Mouse (Mus musculus) Patski (cell line): ENCODE measurements around the gene Gm16181. TPM values are rescaled to one million over a fixed set of nuclear protein-coding genes. Genes with fewer than 3 reads are reported as not detected.

Experiments used
- ATAC-seq: fragments of 100-300 bp; one replicate; pipeline ENCODE4 v1.8.0; 2021
- CTCF ChIA-PET: fragments of 350-600 bp; sonication (Branson Sonifier 250); formaldehyde crosslinking; loops from one replicate; lab custom pipeline; 2022; ENCODE audit warnings: inconsistent platforms; lab: Charles Lee
- POLR2A ChIA-PET: fragments of 350-600 bp; sonication (Branson Sonifier 250); formaldehyde crosslinking; loops from one replicate; lab custom pipeline; 2022; ENCODE audit warnings: antibody characterized with exemption, inconsistent platforms; lab: Charles Lee
- DNase-seq: peaks from one replicate; pipeline ENCODE4 v3.0.0-alpha.2; 2011; ENCODE audit warnings: low read depth, low spot score
- H3K27me3 ChIP-seq: fragments of 371-371 bp; one replicate; pipeline ENCODE4 v1.5.1; 2021
- CTCF ChIP-seq: fragments of 100-300 bp; IDR thresholded peaks from one replicate; pipeline ENCODE4 v1.5.1; 2021
- in situ Hi-C: fragments of 300-500 bp; cut with MboI; formaldehyde crosslinking; loops from 3 replicates; pipeline ENCODE4 v1.11.1; 2018; ENCODE audit warnings: low pct_unique_long_range_greater_than_20kb, mixed read lengths
- polyA plus RNA-seq: library from polyadenylated mRNA; unstranded; gene quantifications from one replicate; pipeline ENCODE4 v1.2.3, GENCODE M21; 2021

Gm16181 gene
- polyA plus RNA-seq, 1 experiment from 2014 or later = 0.54 TPM

- no peak for TF ChIP-seq CTCF
- ChIA-PET CTCF (interaction anchor here (20.7 kb wide), 1 partner anchor 66 kb away, joined by 239 read pairs; the partner anchor contains the start of gene Aif1), POLR2A (no interaction called here)
- H3K27me3 ChIP-seq = no peaks in the 10 kb centered on the region
- in situ Hi-C loops = loop anchor here (10.0 kb wide), 1 partner anchor 222 kb away; the partner anchor contains the start of gene Vwa7
- ATAC-seq (no peak), DNase-seq (no peak)
These were observed 16.4 kb downstream of the Gm16181 start for GRCm38 (mm10) chr17:35236996-35237395.

- in situ Hi-C loops = loop anchor here (10.0 kb wide), 1 partner anchor 223 kb away; the partner anchor contains the start of gene Vwa7
- ATAC-seq = no peak
- no peaks in the 10 kb centered on the region for H3K27me3 ChIP-seq
- TF ChIP-seq CTCF = no peak
- ChIA-PET POLR2A (no interaction called here), CTCF (interaction anchor here (20.7 kb wide), 1 partner anchor 67 kb away, joined by 239 read pairs; the partner anchor contains the start of gene Aif1)
- no peak for DNase-seq
These were observed 16.9 kb downstream of the Gm16181 start for GRCm38 (mm10) chr17:35237504-35237903.

GRCm38 (mm10) chr17:35239700-35240099 is 19.1 kb downstream of the Gm16181 start:
- no peak for TF ChIP-seq CTCF
- CTCF ChIA-PET = interaction anchor here (0.6 to 20.7 kb wide), 3 partner anchors 61 to 77 kb away, joined by 3 to 239 read pairs (median 3); partner anchors contain the start of gene Aif1
- ATAC-seq = no peak
- in situ Hi-C loops = loop anchor here (10.0 kb wide), 2 partner anchors 225 to 395 kb away; partner anchors contain the start of gene Vwa7
- POLR2A ChIA-PET = interaction anchor here (0.5 to 4.0 kb wide), 2 partner anchors 12 to 35 kb away, joined by 3 to 21 read pairs; no protein-coding TSS in a partner anchor
- no peak for DNase-seq
- no peaks in the 10 kb centered on the region for H3K27me3 ChIP-seq

- TF ChIP-seq CTCF = no peak
These were observed 20.0 kb downstream of the Gm16181 start for GRCm38 (mm10) chr17:35240384-35241304.

GRCm38 (mm10) chr17:35241305-35242014 is 20.8 kb downstream of the Gm16181 start, which contains the start of gene Ddx39b:
Gene Ddx39b (plus strand): TSS chr17:35241746.
- ATAC-seq = peak; percentile 66
- TF ChIP-seq CTCF = no peak
- CTCF ChIA-PET = interaction anchor here (0.8 to 20.7 kb wide), 5 partner anchors 9 to 71 kb away, joined by 3 to 239 read pairs (median 4); partner anchors contain the start of gene Aif1
- H3K27me3 ChIP-seq = no peaks in the 10 kb centered on the region
- in situ Hi-C loops = loop anchor here (10.0 kb wide), 1 partner anchor 397 kb away; no protein-coding TSS in a partner anchor
- POLR2A ChIA-PET = interaction anchor here (0.7 to 4.0 kb wide), 10 partner anchors 9 to 240 kb away, joined by 3 to 21 read pairs (median 4); partner anchors contain the start of genes D17H6S53E and Prrc2a
- DNase-seq = peak; percentile 88

More at GRCm38 (mm10) chr17:35240384-35241304, 20.0 kb downstream of the Gm16181 start:
- DNase-seq (no peak), ATAC-seq (no peak)
- in situ Hi-C loops = loop anchor here (10.0 kb wide), 1 partner anchor 396 kb away; no protein-coding TSS in a partner anchor
- ChIA-PET CTCF (interaction anchor here (0.6 to 20.7 kb wide), 7 partner anchors 8 to 78 kb away, joined by 3 to 239 read pairs (median 3); partner anchors contain the start of gene Aif1), POLR2A (interaction anchor here (0.7 to 4.0 kb wide), 5 partner anchors 11 to 239 kb away, joined by 3 to 21 read pairs (median 3); partner anchors contain the start of gene Prrc2a)
- no peaks in the 10 kb centered on the region for H3K27me3 ChIP-seq

- ATAC-seq (peak; percentile 26), DNase-seq (no peak)
- TF ChIP-seq CTCF = no peak
- POLR2A ChIA-PET = interaction anchor here (0.7 to 4.0 kb wide), 8 partner anchors 9 to 116 kb away, joined by 3 to 21 read pairs (median 4); partner anchors contain the start of genes D17H6S53E and Prrc2a
- in situ Hi-C loops = loop anchor here (10.0 kb wide), 1 partner anchor 397 kb away; no protein-coding TSS in a partner anchor
- CTCF ChIA-PET = interaction anchor here (0.8 to 20.7 kb wide), 4 partner anchors 9 to 71 kb away, joined by 3 to 239 read pairs (median 30); partner anchors contain the start of gene Aif1
- no peaks in the 10 kb centered on the region for H3K27me3 ChIP-seq
These were observed 21.6 kb downstream of the Gm16181 start for GRCm38 (mm10) chr17:35242015-35242941.

GRCm38 (mm10) chr17:35243086-35243485 is 22.5 kb downstream of the Gm16181 start:
- CTCF ChIA-PET = interaction anchor here (1.2 to 20.7 kb wide), 3 partner anchors 12 to 72 kb away, joined by 3 to 239 read pairs (median 58); partner anchors contain the start of gene Aif1
- TF ChIP-seq CTCF = no peak
- in situ Hi-C loops = loop anchor here (10.0 kb wide), 1 partner anchor 398 kb away; no protein-coding TSS in a partner anchor
- ATAC-seq (no peak), DNase-seq (no peak)
- POLR2A ChIA-PET = interaction anchor here (0.9 to 4.0 kb wide), 3 partner anchors 8 to 81 kb away, joined by 3 to 21 read pairs (median 4); no protein-coding TSS in a partner anchor
- H3K27me3 ChIP-seq = no peaks in the 10 kb centered on the region

- in situ Hi-C loops = loop anchor here (10.0 kb wide), 1 partner anchor 400 kb away; no protein-coding TSS in a partner anchor
- CTCF ChIA-PET = interaction anchor here (1.3 to 7.8 kb wide), 4 partner anchors 12 to 76 kb away, joined by 3 to 58 read pairs (median 10); no protein-coding TSS in a partner anchor
- no peak for TF ChIP-seq CTCF
These were observed 24.4 kb downstream of the Gm16181 start for GRCm38 (mm10) chr17:35244999-35245398.

More at GRCm38 (mm10) chr17:35244999-35245398, 24.4 kb downstream of the Gm16181 start:
- H3K27me3 ChIP-seq = no peaks in the 10 kb centered on the region
- DNase-seq (no peak), ATAC-seq (no peak)
- POLR2A ChIA-PET = interaction anchor here (0.6 to 1.4 kb wide), 4 partner anchors 9 to 80 kb away, joined by 3 to 5 read pairs (median 4); partner anchors contain the start of gene Prrc2a
